Mouse (Mus musculus) heart, adult 2 months (tissue): ENCODE results near the gene Nupr1.

Source experiments
- CTCF ChIP-seq: fragments of 200-600 bp; IDR thresholded peaks from 2 replicates; pipeline ENCODE4 v1.8.1; 2022; ENCODE audit warnings: antibody characterized with exemption, mild to moderate bottlenecking, moderate library complexity
- POLR2A ChIP-seq: fragments of 200-500 bp; IDR thresholded peaks from 2 replicates; pipeline ENCODE4 v1.6.1; 2011; ENCODE audit warnings: mild to moderate bottlenecking, low read depth, low read length, control low read depth; ENCODE audit not compliant: insufficient read depth

DNA sequence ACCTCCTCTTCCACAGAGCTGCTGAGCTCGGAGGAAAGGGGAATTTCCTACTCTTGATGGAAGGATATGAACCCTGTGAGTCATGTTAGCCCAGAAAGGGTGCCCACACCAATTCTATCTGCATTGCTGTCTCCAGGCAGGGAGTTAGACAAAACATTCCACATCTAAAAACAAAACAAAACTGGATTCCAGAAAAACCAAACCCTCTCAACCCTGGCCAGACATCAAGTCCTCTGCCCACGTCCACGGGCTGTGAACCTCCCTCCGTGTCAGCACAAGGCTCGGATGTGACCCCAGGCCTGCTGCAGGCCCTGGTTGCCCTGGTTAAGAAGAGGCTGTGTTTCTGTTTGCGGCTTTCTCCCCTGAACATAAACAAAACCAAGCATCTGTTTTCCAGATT lies 2.5 kb downstream of the Nupr1 start:
- TF ChIP-seq CTCF (no peak), POLR2A (no peak)
